Mouse (Mus musculus): ENCODE measurements at regions not wholly inside any gene's neighbourhood (a gene's known extent, or its start where the extent isn't known, plus 50 kb on each side); places are given as distances from the start of the nearest gene placed in this dataset.

DNA sequence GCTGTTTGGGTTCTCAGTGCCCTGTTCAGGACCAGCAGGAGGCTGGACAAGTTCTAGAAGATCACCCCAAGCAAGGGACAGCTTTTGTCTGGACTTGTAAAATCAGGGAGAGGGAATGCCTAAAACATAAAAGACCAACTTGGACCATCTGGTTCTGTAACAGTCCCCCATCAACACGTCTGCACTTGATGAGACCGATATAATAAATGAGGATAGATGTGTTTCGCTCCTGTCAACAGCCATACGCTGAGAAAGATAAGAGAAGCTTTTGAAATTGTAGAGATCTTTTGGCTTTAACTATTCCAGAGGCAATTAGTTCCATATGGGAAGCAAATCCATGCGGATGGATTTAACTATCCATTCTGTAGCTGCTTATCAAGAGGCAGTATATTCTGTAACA is 2561.4 kb upstream of the Gm7489 start:
- no peak for TF ChIP-seq CTCF (IDR thresholded peaks at IDR 0.05; ENCODE audit: extremely low read depth, insufficient read length, insufficient replicate concordance, low read depth, low read length)
- TF ChIP-seq POLR2A (IDR thresholded peaks at IDR 0.05; ENCODE audit: low read depth, low read length): no peak

Data from small intestine, adult 2 months (tissue).